Mouse (Mus musculus): ENCODE measurements at regions not wholly inside any gene's neighbourhood (a gene's known extent, or its start where the extent isn't known, plus 50 kb on each side); places are given as distances from the start of the nearest gene placed in this dataset.

- WGBS: 91% methylated on average over 13 of the region's 13 CpGs
- Histone ChIP-seq H3K27ac (no peak overlapping the region), H3K4me1 (no peaks in the 10 kb centered on the region), H3K9me3 (no peaks in the 10 kb centered on the region), H3K36me3 (no peaks in the 10 kb centered on the region), H3K27me3 (no peaks in the 10 kb centered on the region), H3K9ac (no peak overlapping the region), H3K4me2 (replicated peaks) (no peak overlapping the region), H3K4me3 (no peak overlapping the region)
- no peak for ATAC-seq (ENCODE audit: insufficient number of reproducible peaks, insufficient read depth, low FRiP score, low TSS enrichment)
These were observed 99.2 kb downstream of the Zfp281 start for GRCm38 (mm10) chr1:136723839-136724443.

- no peaks in the 10 kb centered on the region for H3K36me3 ChIP-seq
- H3K9me3 ChIP-seq: no peaks in the 10 kb centered on the region
- H3K27me3 ChIP-seq: no peaks in the 10 kb centered on the region
- no peak overlapping the region for H3K4me3 ChIP-seq
- H3K4me1 ChIP-seq: no peaks in the 10 kb centered on the region
- WGBS: 42% methylated on average over 4 of the region's 4 CpGs
- no peak for ATAC-seq (ENCODE audit: insufficient number of reproducible peaks, insufficient read depth, low FRiP score, low TSS enrichment)
- no peak overlapping the region for H3K9ac ChIP-seq
- H3K4me2 ChIP-seq (replicated peaks): no peak overlapping the region
- no peak overlapping the region for H3K27ac ChIP-seq
These were observed 100.5 kb downstream of the Zfp281 start for GRCm38 (mm10) chr1:136725242-136725641.

DNA sequence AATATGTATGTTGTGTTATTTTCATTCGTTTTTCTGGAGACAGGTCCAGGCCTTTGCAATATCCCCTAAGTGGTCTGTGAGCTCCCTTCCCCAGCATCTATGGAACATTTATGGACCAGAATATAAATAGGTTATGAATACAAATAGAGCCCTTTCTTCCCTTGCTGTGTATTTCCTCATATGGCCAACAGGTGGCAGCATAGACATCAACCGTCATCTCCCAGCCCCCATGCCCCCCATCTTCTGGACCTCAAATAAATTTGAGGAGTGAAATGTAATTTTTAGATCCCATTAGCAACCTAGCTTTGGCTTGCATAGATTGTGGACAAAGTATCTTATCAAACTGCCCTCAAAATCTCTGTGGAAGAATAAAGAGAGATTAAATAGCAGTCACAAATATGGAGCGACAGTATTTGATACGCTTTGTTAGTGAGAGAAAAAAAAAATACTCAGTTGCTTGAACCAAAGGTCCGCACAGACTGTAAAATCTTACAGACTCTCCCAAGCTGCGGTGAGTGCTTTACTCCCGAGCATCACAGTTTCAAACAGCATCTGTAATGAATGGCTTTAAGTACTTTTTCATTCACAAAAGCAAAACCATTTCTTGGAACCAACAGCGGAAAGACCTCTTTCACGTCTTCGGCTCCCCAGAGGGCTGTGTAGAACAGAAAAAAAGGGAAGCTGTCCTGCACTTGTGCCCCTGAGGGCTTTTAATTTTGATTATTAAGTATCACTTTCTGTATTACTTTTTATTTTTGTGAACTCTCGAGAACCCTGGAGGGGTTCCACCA lies 101.6 kb downstream of the Zfp281 start:
- Histone ChIP-seq H3K36me3 (no peaks in the 10 kb centered on the region), H3K4me3 (no peak overlapping the region), H3K27me3 (no peaks in the 10 kb centered on the region), H3K9ac (no peak overlapping the region), H3K27ac (no peak overlapping the region), H3K4me1 (no peaks in the 10 kb centered on the region), H3K4me2 (replicated peaks) (no peak overlapping the region), H3K9me3 (no peaks in the 10 kb centered on the region)
- 65% methylated on average over 11 of the region's 11 CpGs for WGBS
- ATAC-seq (ENCODE audit: insufficient number of reproducible peaks, insufficient read depth, low FRiP score, low TSS enrichment): no peak

DNA sequence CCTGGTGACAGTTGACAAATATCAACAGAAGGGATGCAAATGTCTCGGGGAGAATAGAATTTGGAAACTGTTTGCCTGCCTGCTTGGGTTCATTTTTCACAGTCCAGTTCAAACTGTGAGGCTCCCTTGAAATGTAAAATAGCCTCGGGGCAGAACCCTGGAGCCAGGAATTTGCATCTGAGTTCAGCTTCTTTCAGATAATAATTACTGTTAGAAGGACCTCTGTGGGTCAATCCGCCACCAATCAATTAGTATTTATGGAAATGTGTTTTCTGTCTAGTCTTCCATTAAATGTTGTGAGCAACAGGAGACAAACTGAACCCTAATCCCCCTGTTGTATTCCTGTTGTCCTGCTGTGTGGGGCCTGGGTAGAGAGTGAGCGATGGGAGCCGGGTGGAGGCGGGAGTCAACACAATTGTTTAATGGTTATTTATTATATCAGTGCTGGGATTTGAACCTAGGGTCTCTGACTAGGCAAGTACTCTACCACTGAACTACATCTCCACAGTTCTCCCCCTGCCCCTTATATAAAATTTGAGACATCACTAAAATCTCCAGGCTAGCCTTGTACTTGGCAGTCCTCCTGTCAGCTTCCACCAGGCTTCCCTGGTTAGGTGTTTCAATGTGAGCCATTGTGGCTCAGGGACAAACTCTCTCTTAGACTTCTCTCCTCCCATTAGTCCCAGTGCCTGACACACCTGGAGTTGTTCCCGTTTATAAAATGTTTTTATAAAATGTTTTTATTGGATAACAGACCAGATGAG lies 103.3 kb downstream of the Zfp281 start:
- Histone ChIP-seq H3K4me2 (replicated peaks) (no peak overlapping the region), H3K4me1 (no peaks in the 10 kb centered on the region), H3K36me3 (no peaks in the 10 kb centered on the region), H3K27me3 (no peaks in the 10 kb centered on the region), H3K27ac (no peak overlapping the region), H3K4me3 (no peak overlapping the region), H3K9me3 (no peaks in the 10 kb centered on the region), H3K9ac (no peak overlapping the region)
- WGBS: 42% methylated on average over 7 of the region's 7 CpGs
- no peak for ATAC-seq (ENCODE audit: insufficient number of reproducible peaks, insufficient read depth, low FRiP score, low TSS enrichment)

GRCm38 (mm10) chr1:136728632-136728944 lies 103.9 kb downstream of the Zfp281 start:
- WGBS: 67% methylated on average over 4 of the region's 4 CpGs
- ATAC-seq (ENCODE audit: insufficient number of reproducible peaks, insufficient read depth, low FRiP score, low TSS enrichment): no peak
- H3K27me3 ChIP-seq: no peaks in the 10 kb centered on the region
- H3K4me3 ChIP-seq: no peak overlapping the region
- H3K36me3 ChIP-seq: no peaks in the 10 kb centered on the region
- H3K27ac ChIP-seq: no peak overlapping the region
- no peak overlapping the region for H3K4me2 ChIP-seq (replicated peaks)
- no peaks in the 10 kb centered on the region for H3K4me1 ChIP-seq
- H3K9me3 ChIP-seq: no peaks in the 10 kb centered on the region
- H3K9ac ChIP-seq: no peak overlapping the region

DNA sequence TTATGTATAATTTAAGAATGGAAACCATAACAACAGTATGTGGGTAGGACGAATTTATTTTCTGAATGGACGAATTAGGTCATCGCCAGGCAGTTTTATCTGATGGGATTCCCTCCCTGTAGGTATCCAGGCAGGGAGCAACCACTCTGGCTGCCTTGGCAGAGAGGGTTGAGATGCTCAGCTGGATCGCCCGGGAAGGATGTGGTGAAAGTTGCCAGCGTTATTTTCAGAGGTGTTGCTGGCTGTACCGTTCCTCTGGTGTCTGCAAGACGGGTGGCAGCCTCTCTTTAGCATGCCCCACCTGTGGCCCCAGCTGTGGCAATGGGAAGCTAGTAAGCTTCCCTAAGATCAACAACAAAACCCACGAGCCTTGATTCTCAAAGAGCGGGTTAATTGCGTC lies 105.9 kb downstream of the Zfp281 start:
- no peaks in the 10 kb centered on the region for H3K27me3 ChIP-seq
- H3K4me1 ChIP-seq: no peaks in the 10 kb centered on the region
- no peak overlapping the region for H3K9ac ChIP-seq
- H3K36me3 ChIP-seq: no peaks in the 10 kb centered on the region
- H3K27ac ChIP-seq: no peak overlapping the region
- WGBS: 61% methylated on average over 11 of the region's 11 CpGs
- no peaks in the 10 kb centered on the region for H3K9me3 ChIP-seq
- ATAC-seq (ENCODE audit: insufficient number of reproducible peaks, insufficient read depth, low FRiP score, low TSS enrichment): no peak
- no peak overlapping the region for H3K4me3 ChIP-seq
- no peak overlapping the region for H3K4me2 ChIP-seq (replicated peaks)

DNA sequence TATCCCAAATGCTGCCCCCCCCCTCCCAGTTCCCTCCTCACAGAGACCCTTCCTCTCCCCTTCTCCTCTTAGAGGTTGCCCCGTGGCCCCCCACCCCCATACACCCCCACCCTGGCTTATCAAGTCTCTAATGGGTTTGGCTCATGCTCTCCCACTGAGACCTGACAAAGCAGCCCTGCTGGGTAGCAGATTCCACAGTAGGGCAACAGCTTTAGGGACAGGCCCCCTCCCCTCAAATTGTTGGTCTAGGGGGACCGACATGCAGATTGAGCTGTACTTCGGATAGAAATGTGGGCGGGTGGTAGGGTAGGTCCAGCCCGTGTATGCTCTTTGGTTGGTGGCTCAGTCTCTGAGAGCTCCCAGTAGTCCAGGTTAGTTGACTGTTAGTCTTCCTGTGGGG lies 113.3 kb downstream of the Zfp281 start:
- 15% methylated on average over 5 of the region's 5 CpGs for WGBS
- ATAC-seq (ENCODE audit: insufficient number of reproducible peaks, insufficient read depth, low FRiP score, low TSS enrichment): no peak
- no peak overlapping the region for H3K4me3 ChIP-seq
- H3K9me3 ChIP-seq: no peaks in the 10 kb centered on the region
- H3K4me1 ChIP-seq: 0 out of 2 replicates have a peak, but pooled peaks cover 2% of the 10 kb centered on the region
- no peaks in the 10 kb centered on the region for H3K36me3 ChIP-seq
- H3K4me2 ChIP-seq (replicated peaks): no peak overlapping the region
- no peak overlapping the region for H3K27ac ChIP-seq
- H3K9ac ChIP-seq: no peak overlapping the region
- no peaks in the 10 kb centered on the region for H3K27me3 ChIP-seq

DNA sequence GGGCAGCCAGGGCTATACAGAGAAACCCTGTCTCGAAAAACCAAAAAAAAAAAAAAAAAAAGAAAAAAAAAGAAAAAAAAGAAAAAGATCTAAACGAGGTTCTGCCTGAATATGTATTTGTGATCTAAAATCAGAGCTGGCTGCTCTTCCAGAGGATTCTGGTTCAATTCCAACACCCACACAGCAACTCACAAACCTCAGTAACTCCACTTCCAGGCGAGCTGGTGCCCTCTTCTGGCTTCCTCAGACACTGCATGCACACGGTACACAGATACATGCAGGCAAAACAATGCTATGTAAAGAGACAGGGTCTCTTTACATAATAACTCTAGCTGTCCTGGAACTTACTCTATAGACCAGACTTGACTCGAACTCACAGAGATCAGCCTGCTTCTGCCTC lies 114.8 kb downstream of the Zfp281 start:
- no peak overlapping the region for H3K9ac ChIP-seq
- 0 out of 2 replicates have a peak, but pooled peaks cover 2% of the 10 kb centered on the region for H3K4me1 ChIP-seq
- no peak for ATAC-seq (ENCODE audit: insufficient number of reproducible peaks, insufficient read depth, low FRiP score, low TSS enrichment)
- no peaks in the 10 kb centered on the region for H3K9me3 ChIP-seq
- H3K27ac ChIP-seq: no peak overlapping the region
- WGBS: 79% methylated on average over 5 of the region's 5 CpGs
- H3K36me3 ChIP-seq: no peaks in the 10 kb centered on the region
- no peaks in the 10 kb centered on the region for H3K27me3 ChIP-seq
- H3K4me2 ChIP-seq (replicated peaks): no peak overlapping the region
- no peak overlapping the region for H3K4me3 ChIP-seq

DNA sequence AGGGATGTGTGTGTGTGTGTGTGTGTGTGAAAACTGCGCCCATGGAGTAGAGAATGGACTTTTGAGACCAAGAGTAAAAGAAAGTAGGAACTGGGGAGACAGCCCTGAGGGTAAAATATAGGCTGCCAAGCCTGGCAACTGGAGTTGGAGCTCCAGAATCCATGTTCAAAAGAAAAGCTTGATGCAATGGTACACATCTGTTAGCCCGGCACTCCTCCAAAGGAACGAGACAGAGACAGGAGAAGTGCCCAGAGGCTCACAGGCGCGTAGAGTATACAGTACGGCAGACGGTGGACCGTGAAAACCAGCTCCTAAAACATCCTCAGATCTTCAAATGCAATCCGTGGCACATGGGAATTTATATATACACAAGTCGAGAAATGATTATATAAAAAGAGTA lies 116.4 kb downstream of the Zfp281 start:
- H3K4me1 ChIP-seq: 0 out of 2 replicates have a peak, but pooled peaks cover 2% of the 10 kb centered on the region
- WGBS: 86% methylated on average over 10 of the region's 10 CpGs
- H3K4me2 ChIP-seq (replicated peaks): no peak overlapping the region
- H3K27ac ChIP-seq: no peak overlapping the region
- H3K36me3 ChIP-seq: no peaks in the 10 kb centered on the region
- H3K27me3 ChIP-seq: no peaks in the 10 kb centered on the region
- no peak overlapping the region for H3K9ac ChIP-seq
- no peaks in the 10 kb centered on the region for H3K9me3 ChIP-seq
- no peak overlapping the region for H3K4me3 ChIP-seq
- ATAC-seq (ENCODE audit: insufficient number of reproducible peaks, insufficient read depth, low FRiP score, low TSS enrichment): no peak

DNA sequence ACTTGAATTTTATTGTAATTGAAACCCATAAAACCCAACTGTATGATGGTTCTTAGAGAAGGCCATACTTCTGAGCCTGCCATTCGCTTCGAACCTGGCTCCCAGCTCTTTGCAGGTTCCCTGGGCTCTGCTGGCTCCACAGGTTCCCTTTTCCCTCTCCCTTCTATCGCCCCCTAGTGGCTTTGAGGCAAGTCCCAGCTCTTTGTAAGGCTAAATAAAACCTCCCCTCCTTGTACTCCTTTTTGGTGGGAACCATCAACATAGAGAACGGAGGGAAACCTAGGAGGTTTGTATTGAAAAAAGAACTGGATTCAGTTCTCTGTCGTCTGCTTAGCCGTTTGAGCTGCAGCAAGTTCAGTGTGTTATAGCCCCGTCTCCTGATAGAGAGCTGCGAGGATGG lies 124.5 kb downstream of the Zfp281 start:
- H3K27ac ChIP-seq: no peak overlapping the region
- no peak overlapping the region for H3K4me2 ChIP-seq (replicated peaks)
- H3K9ac ChIP-seq: no peak overlapping the region
- H3K4me1 ChIP-seq: no peaks in the 10 kb centered on the region
- H3K27me3 ChIP-seq: no peaks in the 10 kb centered on the region
- no peak overlapping the region for H3K4me3 ChIP-seq
- no peak for ATAC-seq (ENCODE audit: insufficient number of reproducible peaks, insufficient read depth, low FRiP score, low TSS enrichment)
- no peaks in the 10 kb centered on the region for H3K9me3 ChIP-seq
- 55% methylated on average over 8 of the region's 8 CpGs for WGBS
- no peaks in the 10 kb centered on the region for H3K36me3 ChIP-seq

GRCm38 (mm10) chr1:136751464-136752191 lies 126.9 kb downstream of the Zfp281 start:
- H3K9me3 ChIP-seq: no peaks in the 10 kb centered on the region
- no peaks in the 10 kb centered on the region for H3K36me3 ChIP-seq
- no peaks in the 10 kb centered on the region for H3K27me3 ChIP-seq
- no peaks in the 10 kb centered on the region for H3K4me1 ChIP-seq
- 80% methylated on average over 14 of the region's 14 CpGs for WGBS
- no peak for ATAC-seq (ENCODE audit: insufficient number of reproducible peaks, insufficient read depth, low FRiP score, low TSS enrichment)
- H3K27ac ChIP-seq: no peak overlapping the region
- H3K4me3 ChIP-seq: no peak overlapping the region
- no peak overlapping the region for H3K4me2 ChIP-seq (replicated peaks)
- no peak overlapping the region for H3K9ac ChIP-seq
